Mouse (Mus musculus) lung, embryonic 14.5 days (tissue): ENCODE results near the gene Qrich2. TPM values are rescaled to one million over a fixed set of nuclear protein-coding genes. Genes with fewer than 3 reads are reported as not detected.

Source experiments
- ATAC-seq: fragments of 200-750 bp; cut with Nextera tagmentation; 2 replicates; pipeline ENCODE4 v1.8.0; 2017; ENCODE audit warnings: mild to moderate bottlenecking, moderate TSS enrichment, moderate library complexity; ENCODE audit not compliant: insufficient read depth
- DNase-seq: peaks from one replicate; pipeline ENCODE4 v3.0.0-alpha.2; 2015
- H3K27ac ChIP-seq: fragments of 300-500 bp; sonication (generic); 2 replicates; pipeline ENCODE4 v1.5.1; 2014; ENCODE audit warnings: low read depth, mild to moderate bottlenecking, moderate library complexity
- H3K27me3 ChIP-seq: fragments of 300-500 bp; sonication (generic); 2 replicates; pipeline ENCODE4 v1.6.1; 2014; ENCODE audit warnings: low read length, control low read depth; ENCODE audit not compliant: insufficient read depth
- H3K36me3 ChIP-seq: fragments of 300-500 bp; sonication (generic); 2 replicates; pipeline ENCODE4 v1.6.1; 2014; ENCODE audit warnings: control low read depth; ENCODE audit not compliant: insufficient read depth
- H3K4me1 ChIP-seq: fragments of 300-500 bp; sonication (generic); 2 replicates; pipeline ENCODE4 v1.6.1; 2014; ENCODE audit warnings: antibody characterized with exemption, control low read depth; ENCODE audit not compliant: insufficient read depth
- H3K4me2 ChIP-seq: fragments of 300-500 bp; sonication (generic); 2 replicates; pipeline ENCODE4 v1.6.1; 2014; ENCODE audit warnings: mild to moderate bottlenecking
- H3K4me3 ChIP-seq: fragments of 300-500 bp; sonication (generic); 2 replicates; pipeline ENCODE4 v1.5.1; 2014; ENCODE audit warnings: low read depth, low read length
- H3K9ac ChIP-seq: fragments of 300-500 bp; sonication (generic); 2 replicates; pipeline ENCODE4 v1.6.1; 2014
- H3K9me3 ChIP-seq: fragments of 300-500 bp; sonication (generic); 2 replicates; pipeline ENCODE4 v1.6.1; 2016; ENCODE audit warnings: low read depth, low read length, control low read depth
- CTCF ChIP-seq: IDR thresholded peaks from 2 replicates; pipeline ENCODE4 v1.5.1; 2016; ENCODE audit warnings: antibody characterized with exemption, low read depth
- WGBS: fragments of 180-500 bp; shearing (Covaris S2); extraction: QIAGEN DNeasy Blood & Tissue Kit; methylation state at CpG from one replicate; pipeline ENCODE4 v1.1.7; 2014; 5-methylcytosine and 5-hydroxymethylcytosine counted together
- polyA plus RNA-seq: library from polyadenylated mRNA; unstranded; fragments of >200 nt; fragmentation: Nextera tagmentation; extraction: Ambion mirVana; gene quantifications from 2 replicates; pipeline ENCODE4 v1.2.1, GENCODE M21; 2014

Gene Qrich2
- polyA plus RNA-seq, 1 experiment from 2014 or later = 0.45 TPM

DNA sequence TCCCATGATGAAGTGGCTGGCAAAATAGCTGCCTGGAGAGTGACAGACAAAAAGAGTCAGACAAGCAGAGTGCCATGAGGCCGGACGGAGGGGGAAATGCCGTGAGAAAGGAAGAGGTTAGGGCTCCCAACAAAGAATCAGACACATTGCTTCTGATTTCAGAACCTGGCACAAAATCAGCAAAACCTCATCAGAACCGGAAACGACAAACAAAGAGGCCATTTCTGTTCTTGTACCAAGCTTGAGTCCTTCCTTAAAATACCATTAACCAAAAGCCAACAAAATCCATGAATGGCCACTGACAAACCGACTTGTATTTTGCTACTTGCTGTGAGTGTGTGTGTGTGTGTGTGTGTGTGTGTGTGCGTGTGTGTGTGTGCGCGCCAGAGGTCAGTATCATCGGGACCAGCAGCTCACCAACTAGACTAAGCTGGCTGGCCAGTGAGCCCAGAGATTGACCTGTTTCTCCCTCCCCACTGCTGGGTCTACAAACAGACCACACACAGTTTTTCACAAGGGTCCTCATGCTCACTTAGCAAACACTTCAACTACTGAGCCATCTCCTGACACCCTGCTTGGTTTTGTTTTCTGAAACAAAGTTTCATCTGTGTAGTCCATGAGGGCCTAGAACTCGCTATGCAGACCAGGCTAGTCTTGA lies 69.6 kb downstream of the Qrich2 start:
- no peak for ATAC-seq
- no peak for DNase-seq
- Histone ChIP-seq H3K4me1 (no peaks in the 10 kb centered on the region), H3K4me3 (no peak overlapping the region), H3K9ac (no peak overlapping the region), H3K36me3 (no peaks in the 10 kb centered on the region; the same call in 1 of the 2 replicates), H3K27me3 (no peaks in the 10 kb centered on the region), H3K27ac (no peak overlapping the region; the same call in 1 of the 2 replicates), H3K9me3 (no peaks in the 10 kb centered on the region), H3K4me2 (no peak overlapping the region)
- 74% methylated on average over 11 of the region's 11 CpGs for WGBS
- TF ChIP-seq CTCF = no peak

DNA sequence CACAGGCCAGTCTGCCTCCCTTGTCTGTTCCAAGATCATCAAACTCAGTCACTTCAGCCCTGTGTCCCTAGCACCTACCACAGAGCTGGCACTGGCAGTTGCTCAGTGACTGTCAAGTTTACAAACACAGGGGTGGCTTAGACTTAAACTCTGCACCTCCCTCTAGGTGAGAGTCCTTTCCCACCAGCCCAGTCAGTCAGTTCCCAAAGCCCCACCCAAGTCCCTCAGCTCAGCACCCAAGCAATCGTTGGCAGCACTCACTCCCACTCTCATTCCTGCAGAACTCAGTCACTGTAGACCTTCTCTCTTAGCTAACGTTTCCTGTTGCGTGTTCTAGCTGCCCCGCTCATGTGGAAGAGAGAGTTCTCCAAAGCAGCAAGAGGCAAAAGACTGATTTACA lies 71.3 kb downstream of the Qrich2 start:
- Histone ChIP-seq H3K9ac (no peak overlapping the region), H3K27me3 (no peaks in the 10 kb centered on the region), H3K4me1 (no peaks in the 10 kb centered on the region), H3K27ac (no peak overlapping the region), H3K36me3 (no peaks in the 10 kb centered on the region; the same call in 1 of the 2 replicates), H3K4me3 (no peak overlapping the region), H3K9me3 (no peaks in the 10 kb centered on the region), H3K4me2 (no peak overlapping the region)
- DNase-seq (no peak), ATAC-seq (no peak)
- WGBS = 77% methylated on average over 4 of the region's 4 CpGs
- TF ChIP-seq CTCF = no peak

Other genes with a start within 250 kb of the Qrich2 start
- gene Evpl, start 228.2 kb downstream of the Qrich2 start, polyA plus RNA-seq = 4.4 and 4.8 TPM in 2 replicates
- gene Srp68, start 192.0 kb downstream of the Qrich2 start, polyA plus RNA-seq = 85.7 and 89.8 TPM in 2 replicates
- gene Galr2, start 185.3 kb downstream of the Qrich2 start, polyA plus RNA-seq = 0.11 TPM in 1 of 2 replicates, not detected in the other
- gene Exoc7, start 159.0 kb downstream of the Qrich2 start, polyA plus RNA-seq = 63.7 and 68.4 TPM in 2 replicates
- gene Foxj1, start 130.8 kb downstream of the Qrich2 start, polyA plus RNA-seq = 1.3 and 2.1 TPM in 2 replicates
- 13.9 and 16.8 TPM in 2 replicates for gene Rnf157, start 53.2 kb downstream of the Qrich2 start, polyA plus RNA-seq
- 64.9 and 66.7 TPM in 2 replicates for gene Ubald2, start 32.1 kb downstream of the Qrich2 start, polyA plus RNA-seq
- 191 and 206 TPM in 2 replicates for gene Prpsap1, start 28.0 kb upstream of the Qrich2 start, polyA plus RNA-seq
- gene Sphk1, start 64.7 kb upstream of the Qrich2 start, polyA plus RNA-seq = 4.0 and 5.5 TPM in 2 replicates
- gene Ube2o, start 115.2 kb upstream of the Qrich2 start, polyA plus RNA-seq = 17.4 and 22.8 TPM in 2 replicates
- gene Aanat, start 120.2 kb upstream of the Qrich2 start, polyA plus RNA-seq = not detected in 2 replicates
- gene Rhbdf2, start 160.8 kb upstream of the Qrich2 start, polyA plus RNA-seq = 8.9 and 9.8 TPM in 2 replicates
- 0.53 and 1.6 TPM in 2 replicates for gene Prcd, start 187.3 kb upstream of the Qrich2 start, polyA plus RNA-seq
- gene Cygb, start 188.1 kb upstream of the Qrich2 start, polyA plus RNA-seq = 9.5 and 10.0 TPM in 2 replicates